Comparison of ENCODE assay signal across 8 mouse cellular contexts in the genomic region with DNA sequence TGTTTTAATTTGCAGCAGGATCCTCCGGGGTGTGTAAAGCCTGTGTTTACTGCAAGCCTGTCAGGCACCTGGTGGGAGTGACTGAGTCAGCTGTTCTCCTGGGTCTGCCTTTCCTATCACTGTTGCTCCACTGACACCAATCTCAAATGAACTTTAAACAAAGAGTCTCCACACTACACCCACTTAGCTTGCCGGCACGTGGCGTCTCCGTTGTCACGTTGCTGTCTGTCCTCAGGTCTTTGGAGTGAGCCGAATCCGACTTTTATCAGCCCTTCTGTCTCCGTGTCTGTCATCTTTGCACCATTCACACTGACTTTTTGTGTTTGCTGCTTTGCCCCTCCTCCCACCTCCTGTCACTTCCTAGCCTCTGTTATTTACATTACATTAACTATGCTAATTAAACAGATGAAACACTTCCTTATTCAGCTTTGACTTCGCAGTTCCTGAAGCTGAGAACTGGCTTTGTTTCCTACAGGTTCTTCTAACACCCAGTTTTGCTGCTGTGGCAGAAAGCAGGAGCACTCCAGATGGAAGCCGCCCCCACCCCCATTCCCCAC. TPM values are rescaled to one million over a fixed set of nuclear protein-coding genes. Genes with fewer than 3 reads are reported as not detected.
DNase-seq lines count a peak whose midpoint lies in the region; ATAC-seq lines count a peak whose summit lies in the region.

No protein-coding gene starts in this region.

- no peak overlapping the region; the same call in 1 of the 2 replicates for H3K27ac ChIP-seq in liver, embryonic 16.5 days (ENCODE audit: low read length)
- no peak overlapping the region for H3K27ac ChIP-seq in neural tube, embryonic 13.5 days (replicated peaks)

- ATAC-seq in liver, embryonic 16.5 days (ENCODE audit: low read depth), result peak; percentile 70
- peak; percentile 47 for ATAC-seq in neural tube, embryonic 13.5 days (ENCODE audit: low read depth)

- no peak overlapping the region for H3K9ac ChIP-seq in liver, embryonic 16.5 days (ENCODE audit: low read depth, low read length)
- no peak overlapping the region for H3K9ac ChIP-seq in neural tube, embryonic 13.5 days

- 3% methylated on average over 11 of the region's 11 CpGs for WGBS in liver, embryonic 16.5 days (ENCODE audit: insufficient replicate concordance)
- 0% methylated on average over 11 of the region's 11 CpGs for WGBS in neural tube, embryonic 13.5 days

- peaks cover 2% of the 10 kb centered on the region for H3K4me1 ChIP-seq in liver, embryonic 16.5 days (ENCODE audit: control insufficient read depth, low read depth, low read length)
- peaks cover 33% of the 10 kb centered on the region for H3K4me1 ChIP-seq in neural tube, embryonic 13.5 days (replicated peaks)

- no peaks in the 10 kb centered on the region for H3K27me3 ChIP-seq in liver, embryonic 16.5 days (ENCODE audit: control insufficient read depth, insufficient read depth, low read depth, low read length)
- H3K27me3 ChIP-seq in neural tube, embryonic 13.5 days, result peaks cover 11% of the 10 kb centered on the region

- H3K36me3 ChIP-seq in liver, embryonic 16.5 days (ENCODE audit: control insufficient read depth, insufficient read depth), result no peaks in the 10 kb centered on the region
- no peaks in the 10 kb centered on the region for H3K36me3 ChIP-seq in neural tube, embryonic 13.5 days

- no peaks in the 10 kb centered on the region for H3K9me3 ChIP-seq in liver, embryonic 16.5 days (replicated peaks; ENCODE audit: control insufficient read depth, low read length)
- H3K9me3 ChIP-seq in neural tube, embryonic 13.5 days, result no peaks in the 10 kb centered on the region

- peak overlapping the region; percentile 31; the same call in 1 of the 2 replicates for H3K4me3 ChIP-seq in liver, embryonic 16.5 days (ENCODE audit: low read depth, low read length)
- no peak overlapping the region for H3K4me3 ChIP-seq in neural tube, embryonic 13.5 days

- peak overlapping the region; percentile 41 for H3K4me2 ChIP-seq in liver, embryonic 16.5 days (ENCODE audit: low read depth, low read length)
- H3K4me2 ChIP-seq in neural tube, embryonic 13.5 days, result peak overlapping the region; percentile 47

- peak; percentile 49 for DNase-seq in right cerebral cortex, adult 18-20 months
- no peak for DNase-seq in right cerebral cortex, postnatal 14 days
- peak; percentile 7 for DNase-seq in forelimb bud, embryonic 11.5 days (ENCODE audit: low read depth, low spot score)
- DNase-seq in kidney, adult 9 months, result peak; percentile 63
- DNase-seq in thymus, postnatal 25 days, result peak; percentile 76
- no peak for DNase-seq in adrenal gland, adult 8-10 months

RNA-seq across cellular contexts. Expression of a gene that starts 56.7 kb away (rescaled TPM):
- polyA plus RNA-seq in liver, embryonic 16.5 days (2015; fragmentation: Nextera tagmentation; extraction: Ambion mirVana), result 1.8 and 2.1 TPM in 2 replicates
- 3.8 and 5.1 TPM in 2 replicates for polyA plus RNA-seq in neural tube, embryonic 13.5 days (2015; fragmentation: Nextera tagmentation; extraction: Ambion mirVana)
- total RNA-seq in adrenal gland, adult 8-10 months (2022), result 10 to 100 TPM; 50.4 to 77.4 (median 56.5) TPM

Comparison
In these comparisons a context has a peak if more than half of its experiments do, and no peak if none do; other contexts are left out.
1. DNase-seq: peak in right cerebral cortex, adult 18-20 months (single experiment), forelimb bud, embryonic 11.5 days (single experiment), kidney, adult 9 months (single experiment) and thymus, postnatal 25 days (single experiment); none in right cerebral cortex, postnatal 14 days (single experiment) and adrenal gland, adult 8-10 months (single experiment).